Mouse (Mus musculus): ENCODE data around the gene Slc23a2.

Slc23a2 gene

GRCm38 (mm10) chr2:132017611-132018010 lies 127.3 kb downstream of the Slc23a2 start:
- peak in 1 of 2 experiments; percentile 52 for DNase-seq

GRCm38 (mm10) chr2:132016034-132016433 lies 128.9 kb downstream of the Slc23a2 start:
- no peak for DNase-seq

GRCm38 (mm10) chr2:132013152-132013551 lies 131.8 kb downstream of the Slc23a2 start:
- no peak for DNase-seq

- DNase-seq = no peak
Measured at GRCm38 (mm10) chr2:132010781-132011180, 134.1 kb downstream of the Slc23a2 start.

GRCm38 (mm10) chr2:132008186-132008585 lies 136.7 kb downstream of the Slc23a2 start:
- DNase-seq = no peak

- DNase-seq = no peak
Measured at GRCm38 (mm10) chr2:132007475-132007819, 137.5 kb downstream of the Slc23a2 start.

- DNase-seq = no peak
Measured at GRCm38 (mm10) chr2:132006561-132007474, 138.1 kb downstream of the Slc23a2 start.

GRCm38 (mm10) chr2:132005445-132005844 lies 139.5 kb downstream of the Slc23a2 start:
- DNase-seq = no peak

GRCm38 (mm10) chr2:132004495-132005136 lies 140.3 kb downstream of the Slc23a2 start:
- no peak for DNase-seq

- DNase-seq = no peak
Measured at GRCm38 (mm10) chr2:132003916-132004315, 141.0 kb downstream of the Slc23a2 start.
